34 mouse cellular contexts compared by ENCODE assay signal in genomic region chr11:96044803-96045567, GRCm38 (mm10). TPM values are rescaled to one million over a fixed set of nuclear protein-coding genes. Genes with fewer than 3 reads are reported as not detected.
"Had no signal": no experiment of that assay in that cellular context is flagged by ENCODE, and none has a peak within 500 bp of the region (broad histone marks: within the 10 kb centered on the region; RNA-seq: fewer than 3 reads in every experiment).

No protein-coding gene starts in this region.

- H3K4me1 ChIP-seq: limb, embryonic 12.5 days; limb, embryonic 15.5 days; liver, embryonic 12.5 days; midbrain, embryonic 13.5 days had no signal

- H3K9ac ChIP-seq: limb, embryonic 12.5 days; limb, embryonic 15.5 days; liver, embryonic 12.5 days; liver, embryonic 15.5 days; midbrain, embryonic 13.5 days had no signal

- H3K4me2 ChIP-seq: limb, embryonic 12.5 days; limb, embryonic 15.5 days; liver, embryonic 12.5 days; liver, embryonic 15.5 days; midbrain, embryonic 13.5 days had no signal

- H3K27ac ChIP-seq: left cerebral cortex, adult 2 months; limb, embryonic 12.5 days; limb, embryonic 15.5 days; liver, embryonic 12.5 days; liver, embryonic 15.5 days; midbrain, embryonic 13.5 days; stomach, postnatal 0 days had no signal

- H3K4me3 ChIP-seq: left cerebral cortex, adult 2 months; limb, embryonic 12.5 days; limb, embryonic 15.5 days; liver, embryonic 12.5 days; liver, embryonic 15.5 days; midbrain, embryonic 13.5 days had no signal

- DNase-seq: kidney, adult 18-20 months; kidney, adult 9 months; kidney, postnatal 14 days; kidney, postnatal 4 days; layer of hippocampus, adult 9-11 months; layer of hippocampus, postnatal 36 days; left cerebral cortex, postnatal 4 days; lung, adult 2 months; lung, postnatal 14 days; lung, postnatal 4 days; right cerebral cortex, adult 18-20 months; right cerebral cortex, postnatal 14 days; right cerebral cortex, postnatal 4 days; thymus, adult 2 months; thymus, postnatal 14 days; thymus, postnatal 4 days had no signal

- H3K9me3 ChIP-seq: limb, embryonic 12.5 days; limb, embryonic 15.5 days; liver, embryonic 12.5 days; liver, embryonic 15.5 days; midbrain, embryonic 13.5 days had no signal

- H3K27me3 ChIP-seq: limb, embryonic 12.5 days; limb, embryonic 15.5 days; liver, embryonic 12.5 days; liver, embryonic 15.5 days; midbrain, embryonic 13.5 days had no signal

RNA-seq across cellular contexts. Expression of gene Gip, which starts 20.6 kb away (rescaled TPM):
- total RNA-seq: layer of hippocampus, adult 18-20 months; layer of hippocampus, postnatal 36 days; left cerebral cortex, adult 2 months; left cerebral cortex, postnatal 10 days; left cerebral cortex, postnatal 4 days; megakaryocyte progenitor cell, adult 5-6 weeks; megakaryocyte-erythroid progenitor cell, adult 5-6 weeks; monocyte, adult 5-6 weeks had no signal
- polyA plus RNA-seq: kidney, embryonic 16.5 days; limb, embryonic 12.5 days; limb, embryonic 15.5 days; liver, embryonic 12.5 days; liver, embryonic 15.5 days; lung, adult 2 months; lung, embryonic 16.5 days; midbrain, embryonic 13.5 days; midbrain, embryonic 16.5 days; neural tube, embryonic 11.5 days; neural tube, embryonic 14.5 days; stomach, embryonic 14.5 days had no signal

RNA-seq across cellular contexts. Expression of gene Igf2bp1, which starts 39.2 kb away (rescaled TPM):
- total RNA-seq: layer of hippocampus, adult 18-20 months; layer of hippocampus, postnatal 36 days; megakaryocyte progenitor cell, adult 5-6 weeks; monocyte, adult 5-6 weeks had no signal
